ENCODE assay signal across 8 mouse cellular contexts in the genomic region with DNA sequence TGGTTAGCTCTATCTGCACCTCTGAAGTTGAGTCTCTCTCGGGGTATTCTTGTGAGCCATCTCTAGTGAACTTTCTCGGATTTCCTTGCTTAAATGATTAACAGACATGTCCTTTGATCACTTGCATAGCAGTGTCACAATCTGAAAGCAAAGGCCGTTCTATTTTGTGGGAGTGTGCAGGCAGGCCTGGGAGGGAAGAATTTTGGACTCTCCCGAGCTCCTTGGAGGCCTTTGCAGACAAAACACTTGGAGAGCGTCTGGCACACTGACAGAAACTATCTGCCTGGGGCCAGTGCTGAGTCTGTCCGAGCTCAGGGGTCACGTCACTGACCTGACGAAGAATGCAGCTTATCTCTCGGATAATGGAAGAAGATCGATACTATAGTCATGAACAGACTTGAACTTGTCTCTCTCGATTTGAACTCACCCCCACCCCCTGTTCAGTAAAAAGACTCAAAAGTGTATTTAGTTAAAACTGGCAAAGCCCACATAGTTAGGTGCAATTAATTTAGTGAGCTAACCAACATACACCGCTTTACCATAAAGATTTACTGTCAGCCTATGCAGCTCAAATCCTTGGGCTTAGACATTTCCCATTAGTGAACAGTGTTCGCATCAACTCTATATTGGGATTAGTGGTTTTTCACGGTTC.
DNase-seq lines count a peak whose midpoint lies in the region; ATAC-seq and TF ChIP-seq lines count a peak whose summit lies in the region.
"Had no signal": no experiment of that assay in that cellular context is flagged by ENCODE, and none has a peak within 500 bp of the region (broad histone marks: within the 10 kb centered on the region; RNA-seq: fewer than 3 reads in every experiment).

No protein-coding gene starts in this region.

- no peak overlapping the region for H3K4me2 ChIP-seq in embryonic facial prominence, embryonic 11.5 days (ENCODE audit: low read depth, low read length)
- no peak overlapping the region for H3K4me2 ChIP-seq in hindbrain, embryonic 12.5 days (replicated peaks)
- peak overlapping the region; percentile 1; the same call in 1 of the 2 replicates for H3K4me2 ChIP-seq in liver, embryonic 13.5 days
- peak overlapping the region; percentile 19; the same call in 1 of the 2 replicates for H3K4me2 ChIP-seq in stomach, embryonic 15.5 days

- no peak overlapping the region for H3K9ac ChIP-seq in embryonic facial prominence, embryonic 11.5 days (replicated peaks; ENCODE audit: low read length)
- H3K9ac ChIP-seq in hindbrain, embryonic 12.5 days = no peak overlapping the region
- no peak overlapping the region for H3K9ac ChIP-seq in liver, embryonic 13.5 days
- no peak overlapping the region for H3K9ac ChIP-seq in stomach, embryonic 15.5 days
- H3K9ac ChIP-seq: liver, embryonic 14.5 days had no signal

- peak; percentile 55 for ATAC-seq in Patski
- ATAC-seq in embryonic facial prominence, embryonic 11.5 days (replicated peaks; ENCODE audit: insufficient number of reproducible peaks, low FRiP score, low TSS enrichment, low read depth) = no peak
- ATAC-seq in hindbrain, embryonic 12.5 days (ENCODE audit: low FRiP score) = no peak
- ATAC-seq in liver, embryonic 13.5 days (ENCODE audit: low read depth) = peak; percentile 25; the same call in 1 of the 2 replicates
- no peak for ATAC-seq in stomach, embryonic 15.5 days (ENCODE audit: insufficient read depth, low FRiP score, low read depth)

- CTCF ChIA-PET in Patski (lab: Charles Lee) = interaction anchor here (1.0 to 1.5 kb wide), 3 partner anchors 148 to 224 kb away, joined by 4 to 11 read pairs (median 5); no protein-coding TSS in a partner anchor

- no peaks in the 10 kb centered on the region for H3K4me1 ChIP-seq in embryonic facial prominence, embryonic 11.5 days (ENCODE audit: control insufficient read depth, insufficient read depth, low read length)
- H3K4me1 ChIP-seq in hindbrain, embryonic 12.5 days = peaks cover 25% of the 10 kb centered on the region
- peaks cover 21% of the 10 kb centered on the region for H3K4me1 ChIP-seq in liver, embryonic 13.5 days (replicated peaks)
- peaks cover 8% of the 10 kb centered on the region; the same call in 1 of the 2 replicates for H3K4me1 ChIP-seq in stomach, embryonic 15.5 days

- no peaks in the 10 kb centered on the region for H3K27me3 ChIP-seq in Patski
- no peaks in the 10 kb centered on the region for H3K27me3 ChIP-seq in embryonic facial prominence, embryonic 11.5 days (ENCODE audit: control insufficient read depth, insufficient read depth, low read length)
- no peaks in the 10 kb centered on the region for H3K27me3 ChIP-seq in hindbrain, embryonic 12.5 days
- no peaks in the 10 kb centered on the region for H3K27me3 ChIP-seq in liver, embryonic 13.5 days
- no peaks in the 10 kb centered on the region for H3K27me3 ChIP-seq in stomach, embryonic 15.5 days (replicated peaks)

- in situ Hi-C loops in Patski (cut with MboI; ENCODE audit: low pct_unique_long_range_greater_than_20kb) = loop anchor here (5.0 to 10.0 kb wide), 3 partner anchors 35 to 228 kb away; no protein-coding TSS in a partner anchor

- POLR2A ChIA-PET in Patski (lab: Charles Lee) = interaction anchor here (0.7 kb wide), 2 partner anchors 25 to 1576 kb away, joined by 3 to 10 read pairs; no protein-coding TSS in a partner anchor

- no peak overlapping the region for H3K4me3 ChIP-seq in embryonic facial prominence, embryonic 11.5 days (ENCODE audit: low read depth, low read length)
- H3K4me3 ChIP-seq in hindbrain, embryonic 12.5 days = no peak overlapping the region
- H3K4me3 ChIP-seq in liver, embryonic 13.5 days (replicated peaks) = no peak overlapping the region
- no peak overlapping the region for H3K4me3 ChIP-seq in stomach, embryonic 15.5 days (replicated peaks)

- H3K36me3 ChIP-seq in embryonic facial prominence, embryonic 11.5 days (replicated peaks; ENCODE audit: control insufficient read depth, insufficient read depth, low read depth, low read length) = no peaks in the 10 kb centered on the region
- no peaks in the 10 kb centered on the region for H3K36me3 ChIP-seq in hindbrain, embryonic 12.5 days
- no peaks in the 10 kb centered on the region for H3K36me3 ChIP-seq in liver, embryonic 13.5 days
- no peaks in the 10 kb centered on the region for H3K36me3 ChIP-seq in stomach, embryonic 15.5 days

- H3K9me3 ChIP-seq in embryonic facial prominence, embryonic 11.5 days (replicated peaks; ENCODE audit: control insufficient read depth, low read length) = no peaks in the 10 kb centered on the region
- no peaks in the 10 kb centered on the region for H3K9me3 ChIP-seq in hindbrain, embryonic 12.5 days (replicated peaks)
- no peaks in the 10 kb centered on the region for H3K9me3 ChIP-seq in liver, embryonic 13.5 days (replicated peaks)
- H3K9me3 ChIP-seq in stomach, embryonic 15.5 days = no peaks in the 10 kb centered on the region

- WGBS in embryonic facial prominence, embryonic 11.5 days = 26% methylated on average over 14 of the region's 14 CpGs
- WGBS in hindbrain, embryonic 12.5 days = 37% methylated on average over 14 of the region's 14 CpGs
- 51% methylated on average over 14 of the region's 14 CpGs for WGBS in liver, embryonic 13.5 days (ENCODE audit: insufficient replicate concordance)
- 34% methylated on average over 14 of the region's 14 CpGs for WGBS in stomach, embryonic 15.5 days

- TF ChIP-seq CTCF in Patski (IDR thresholded peaks at IDR 0.05) = no peak

- DNase-seq in Patski (ENCODE audit: low read depth, low spot score) = peak; percentile 77
- peak; percentile 32 for DNase-seq in embryonic facial prominence, embryonic 11.5 days (ENCODE audit: low spot score)
- no peak for DNase-seq in liver, embryonic 13.5 days
- no peak for DNase-seq in frontal cortex, postnatal 36 days (ENCODE audit: low spot score in 2 of 2)
- no peak for DNase-seq in frontal cortex, postnatal 10 days (ENCODE audit: low spot score in 2 of 2)

- H3K27ac ChIP-seq in embryonic facial prominence, embryonic 11.5 days (replicated peaks; ENCODE audit: low read depth, low read length) = no peak overlapping the region
- H3K27ac ChIP-seq in hindbrain, embryonic 12.5 days = 0 out of 2 replicates have a peak overlapping the region, but pooled peaks have one; percentile 40
- peak overlapping the region; percentile 31; the same call in 1 of the 2 replicates for H3K27ac ChIP-seq in liver, embryonic 13.5 days
- no peak overlapping the region for H3K27ac ChIP-seq in stomach, embryonic 15.5 days
- H3K27ac ChIP-seq: liver, embryonic 14.5 days had no signal

Comparison
In these comparisons a context has a peak if more than half of its experiments do, and no peak if none do; other contexts are left out.
1. ATAC-seq: peak in Patski (single experiment) and liver, embryonic 13.5 days (single experiment); none in embryonic facial prominence, embryonic 11.5 days (single experiment), hindbrain, embryonic 12.5 days (single experiment) and stomach, embryonic 15.5 days (single experiment).
2. DNase-seq: peak in Patski (single experiment) and embryonic facial prominence, embryonic 11.5 days (single experiment); none in liver, embryonic 13.5 days (single experiment), frontal cortex, postnatal 36 days (0 of 2) and frontal cortex, postnatal 10 days (0 of 2).
3. H3K27ac ChIP-seq: peak in hindbrain, embryonic 12.5 days (single experiment) and liver, embryonic 13.5 days (single experiment); none in embryonic facial prominence, embryonic 11.5 days (single experiment) and stomach, embryonic 15.5 days (single experiment).
4. H3K4me2 ChIP-seq: peak in liver, embryonic 13.5 days (single experiment) and stomach, embryonic 15.5 days (single experiment); none in embryonic facial prominence, embryonic 11.5 days (single experiment) and hindbrain, embryonic 12.5 days (single experiment).